Mouse (Mus musculus): Measurements from ENCODE around the gene Rpl38.

DNA sequence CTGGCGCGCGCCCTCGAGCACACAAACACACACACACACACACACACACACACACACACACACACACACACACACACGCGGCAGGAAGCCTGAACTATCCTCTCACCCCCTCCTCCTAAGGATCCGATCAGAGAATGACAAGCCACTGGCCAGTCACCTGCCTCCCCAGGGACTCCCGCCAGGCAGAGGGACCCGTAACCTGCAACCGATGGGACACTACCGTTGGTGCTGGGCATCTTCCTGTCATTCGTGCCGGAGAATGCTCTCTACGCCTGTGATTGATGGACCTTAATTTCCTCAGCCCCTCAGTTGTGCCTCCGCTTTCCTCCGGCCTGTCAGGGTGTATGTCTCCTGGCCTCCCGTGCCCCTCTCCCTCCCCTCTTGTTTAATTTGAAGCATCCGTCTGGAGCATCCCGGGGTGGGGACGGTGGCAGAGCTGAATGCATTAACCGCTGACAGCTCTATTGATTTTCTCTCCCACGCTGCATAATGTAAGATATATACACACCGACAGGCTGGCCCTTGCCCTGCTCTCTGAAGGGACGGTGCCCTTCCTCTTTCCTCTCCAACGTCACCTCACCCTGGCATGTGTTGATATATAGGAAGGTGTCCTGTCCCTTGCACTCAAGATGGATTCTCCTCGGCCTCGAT, 11.2 kb upstream of the Rpl38 start:
- no peak for TF ChIP-seq FLI1 (IDR thresholded peaks at IDR 0.05; ENCODE audit: low read length)
- no peak for TF ChIP-seq GATA1 (IDR thresholded peaks at IDR 0.05; ENCODE audit: borderline replicate concordance, low read length)

Measured in megakaryocyte, embryonic 14.5 days (primary cell).